Mouse (Mus musculus) forebrain, embryonic 10.5 days (tissue): ENCODE results near the gene Fbn1. TPM values are rescaled to one million over a fixed set of nuclear protein-coding genes. Genes with fewer than 3 reads are reported as not detected.
"Not testable (repeated sequence)": the region's sequence is repeated elsewhere in the genome, so short reads cannot be mapped to it uniquely, and the experiment has no call there.

ENCODE experiments used
- DNase-seq: peaks from one replicate; pipeline ENCODE4 v3.0.0-alpha.2; 2017; ENCODE audit warnings: low spot score; ENCODE audit errors: extremely low spot score
- H3K27ac ChIP-seq: fragments of 300-500 bp; sonication (generic); 2 replicates; pipeline ENCODE4 v1.5.1; 2016; ENCODE audit warnings: mild to moderate bottlenecking
- H3K27me3 ChIP-seq: fragments of 300-500 bp; sonication (generic); 2 replicates; pipeline ENCODE4 v1.6.1; 2016; ENCODE audit warnings: mild to moderate bottlenecking; ENCODE audit not compliant: poor library complexity, severe bottlenecking
- H3K36me3 ChIP-seq: fragments of 300-500 bp; sonication (generic); replicated peaks from 2 replicates; pipeline ENCODE4 v1.6.1; 2016; ENCODE audit warnings: mild to moderate bottlenecking, moderate library complexity
- H3K4me1 ChIP-seq: fragments of 300-500 bp; sonication (generic); 2 replicates; pipeline ENCODE4 v1.6.1; 2016
- H3K4me3 ChIP-seq: fragments of 300-500 bp; sonication (generic); 2 replicates; pipeline ENCODE4 v1.5.1; 2016; ENCODE audit warnings: mild to moderate bottlenecking, moderate library complexity
- H3K9me3 ChIP-seq: fragments of 300-500 bp; sonication (generic); 2 replicates; pipeline ENCODE4 v1.6.1; 2016; ENCODE audit warnings: mild to moderate bottlenecking, moderate library complexity
- WGBS: fragments of 180-500 bp; shearing (Covaris S2); methylation state at CpG from one replicate; pipeline ENCODE4 v1.1.7; 2016; 5-methylcytosine and 5-hydroxymethylcytosine counted together
- polyA plus RNA-seq: library from polyadenylated mRNA; unstranded; fragments of >200 nt; fragmentation: Nextera tagmentation; extraction: Ambion mirVana; gene quantifications from 2 replicates; pipeline ENCODE4 v1.2.1, GENCODE M21; 2016

The Fbn1 gene
- polyA plus RNA-seq, 1 experiment from 2014 or later, result 5.2 TPM

GRCm38 (mm10) chr2:125303764-125304384 is 203.9 kb downstream of the Fbn1 start:
- H3K4me3 ChIP-seq, result no peak overlapping the region
- no peaks in the 10 kb centered on the region for H3K4me1 ChIP-seq
- no peaks in the 10 kb centered on the region for H3K9me3 ChIP-seq
- H3K27me3 ChIP-seq, result no peaks in the 10 kb centered on the region
- DNase-seq, result no peak
- H3K36me3 ChIP-seq, result peaks cover 62% of the 10 kb centered on the region
- 82% methylated on average over 5 of the region's 5 CpGs for WGBS
- H3K27ac ChIP-seq, result no peak overlapping the region

GRCm38 (mm10) chr2:125302625-125302924 is 205.2 kb downstream of the Fbn1 start:
- Histone ChIP-seq H3K4me3 (no peak overlapping the region), H3K36me3 (peaks cover 52% of the 10 kb centered on the region), H3K27ac (no peak overlapping the region), H3K27me3 (no peaks in the 10 kb centered on the region), H3K4me1 (no peaks in the 10 kb centered on the region), H3K9me3 (no peaks in the 10 kb centered on the region)
- 89% methylated on average over 8 of the region's 8 CpGs for WGBS
- no peak for DNase-seq

- Histone ChIP-seq H3K27me3 (no peaks in the 10 kb centered on the region), H3K27ac (no peak overlapping the region), H3K4me1 (no peaks in the 10 kb centered on the region), H3K4me3 (no peak overlapping the region), H3K36me3 (peaks cover 48% of the 10 kb centered on the region), H3K9me3 (no peaks in the 10 kb centered on the region)
- DNase-seq, result no peak
- 63% methylated on average over 9 of the region's 9 CpGs for WGBS
These were observed 205.7 kb downstream of the Fbn1 start for GRCm38 (mm10) chr2:125301877-125302624.

- H3K27ac ChIP-seq, result no peak overlapping the region
- DNase-seq, result no peak
- no peak overlapping the region for H3K4me3 ChIP-seq
- H3K9me3 ChIP-seq, result no peaks in the 10 kb centered on the region
- WGBS, result 93% methylated on average over 1 of the region's 1 CpGs
- no peaks in the 10 kb centered on the region for H3K27me3 ChIP-seq
- no peaks in the 10 kb centered on the region for H3K4me1 ChIP-seq
- H3K36me3 ChIP-seq, result peaks cover 27% of the 10 kb centered on the region
These were observed 209.0 kb downstream of the Fbn1 start for GRCm38 (mm10) chr2:125298841-125299240.

- Histone ChIP-seq H3K4me3 (no peak overlapping the region), H3K36me3 (peaks cover under 1% of the 10 kb centered on the region; the same call in 1 of the 2 replicates), H3K9me3 (no peaks in the 10 kb centered on the region), H3K4me1 (no peaks in the 10 kb centered on the region), H3K27ac (no peak overlapping the region), H3K27me3 (no peaks in the 10 kb centered on the region)
- WGBS, result 94% methylated on average over 3 of the region's 3 CpGs
- DNase-seq, result no peak
These were observed 212.3 kb downstream of the Fbn1 start for GRCm38 (mm10) chr2:125295526-125295925.

- no peak for DNase-seq
- Histone ChIP-seq H3K36me3 (no peaks in the 10 kb centered on the region), H3K9me3 (no peaks in the 10 kb centered on the region), H3K27me3 (no peaks in the 10 kb centered on the region), H3K27ac (no peak overlapping the region), H3K4me1 (no peaks in the 10 kb centered on the region), H3K4me3 (no peak overlapping the region)
- 90% methylated on average over 5 of the region's 5 CpGs for WGBS
These were observed 213.8 kb downstream of the Fbn1 start for GRCm38 (mm10) chr2:125293969-125294491.

GRCm38 (mm10) chr2:125292616-125293015 is 215.2 kb downstream of the Fbn1 start:
- no peak for DNase-seq
- Histone ChIP-seq H3K27me3 (no peaks in the 10 kb centered on the region), H3K27ac (no peak overlapping the region), H3K9me3 (no peaks in the 10 kb centered on the region), H3K4me1 (no peaks in the 10 kb centered on the region), H3K36me3 (no peaks in the 10 kb centered on the region), H3K4me3 (no peak overlapping the region)
- 89% methylated on average over 7 of the region's 7 CpGs for WGBS

GRCm38 (mm10) chr2:125291101-125291500 is 216.7 kb downstream of the Fbn1 start:
- Histone ChIP-seq H3K27me3 (no peaks in the 10 kb centered on the region), H3K36me3 (no peaks in the 10 kb centered on the region), H3K4me1 (no peaks in the 10 kb centered on the region; the same call in 1 of the 2 replicates), H3K9me3 (no peaks in the 10 kb centered on the region), H3K27ac (no peak overlapping the region), H3K4me3 (no peak overlapping the region)
- DNase-seq, result no peak
- 78% methylated on average over 1 of the region's 1 CpGs for WGBS

- Histone ChIP-seq H3K4me3 (no peak overlapping the region), H3K27ac (no peak overlapping the region), H3K27me3 (no peaks in the 10 kb centered on the region), H3K36me3 (no peaks in the 10 kb centered on the region), H3K9me3 (no peaks in the 10 kb centered on the region), H3K4me1 (no peaks in the 10 kb centered on the region; the same call in 1 of the 2 replicates)
- no peak for DNase-seq
- WGBS, result 78% methylated on average over 10 of the region's 10 CpGs
These were observed 217.4 kb downstream of the Fbn1 start for GRCm38 (mm10) chr2:125290197-125290965.

- H3K9me3 ChIP-seq, result no peaks in the 10 kb centered on the region
- no peak overlapping the region for H3K27ac ChIP-seq
- no peak overlapping the region for H3K4me3 ChIP-seq
- H3K36me3 ChIP-seq, result no peaks in the 10 kb centered on the region
- H3K4me1 ChIP-seq, result no peaks in the 10 kb centered on the region; the same call in 1 of the 2 replicates
- 73% methylated on average over 4 of the region's 4 CpGs for WGBS
- no peaks in the 10 kb centered on the region for H3K27me3 ChIP-seq
- no peak for DNase-seq
These were observed 222.0 kb downstream of the Fbn1 start for GRCm38 (mm10) chr2:125285777-125286176.

GRCm38 (mm10) chr2:125282334-125283206 is 225.2 kb downstream of the Fbn1 start:
- no peak for DNase-seq
- no peaks in the 10 kb centered on the region; the same call in 1 of the 2 replicates for H3K4me1 ChIP-seq

GRCm38 (mm10) chr2:125279995-125280394 is 227.8 kb downstream of the Fbn1 start:
- not testable (repeated sequence) for H3K4me1 ChIP-seq, DNase-seq, H3K4me3 ChIP-seq, H3K27ac ChIP-seq, H3K27me3 ChIP-seq, H3K36me3 ChIP-seq, H3K9me3 ChIP-seq
- 87% methylated on average over 9 of the region's 9 CpGs for WGBS

More at GRCm38 (mm10) chr2:125282334-125283206, 225.2 kb downstream of the Fbn1 start:
- no peaks in the 10 kb centered on the region for H3K36me3 ChIP-seq
- no peaks in the 10 kb centered on the region for H3K9me3 ChIP-seq
- 79% methylated on average over 14 of the region's 14 CpGs for WGBS
- H3K27me3 ChIP-seq, result no peaks in the 10 kb centered on the region
- no peak overlapping the region for H3K27ac ChIP-seq
- H3K4me3 ChIP-seq, result no peak overlapping the region
